Mouse (Mus musculus) kidney, postnatal 10 days (tissue): ENCODE measurements around the gene Cd5.
A peak's percentile ranks its signal among the peaks of the same experiment; 100 is the strongest.

Experiments
- DNase-seq: peaks from one replicate; pipeline ENCODE4 v3.0.0; 2021; ENCODE audit warnings: mixed read lengths

Gene Cd5

GRCm38 (mm10) chr19:10723649-10724048 is 15.2 kb downstream of the Cd5 start:
- no peak for DNase-seq

GRCm38 (mm10) chr19:10723084-10723483 is 15.7 kb downstream of the Cd5 start:
- no peak for DNase-seq

- DNase-seq, result no peak
Measured at GRCm38 (mm10) chr19:10721064-10721463, 17.7 kb downstream of the Cd5 start.

- DNase-seq, result no peak
Measured at GRCm38 (mm10) chr19:10720524-10720923, 18.3 kb downstream of the Cd5 start.

GRCm38 (mm10) chr19:10719751-10720150 is 19.1 kb downstream of the Cd5 start:
- DNase-seq, result no peak

- DNase-seq, result peak; percentile 54
Measured at GRCm38 (mm10) chr19:10718251-10718775, 20.5 kb downstream of the Cd5 start.

- DNase-seq, result no peak
Measured at GRCm38 (mm10) chr19:10715476-10715875, 23.3 kb downstream of the Cd5 start.

GRCm38 (mm10) chr19:10714682-10715475 is 23.9 kb downstream of the Cd5 start:
- peak; percentile 86 for DNase-seq

GRCm38 (mm10) chr19:10714168-10714567 is 24.6 kb downstream of the Cd5 start:
- no peak for DNase-seq

GRCm38 (mm10) chr19:10713551-10713950 is 25.3 kb downstream of the Cd5 start:
- DNase-seq, result no peak

- DNase-seq, result no peak
Measured at GRCm38 (mm10) chr19:10712646-10713045, 26.2 kb downstream of the Cd5 start.

- no peak for DNase-seq
Measured at GRCm38 (mm10) chr19:10712194-10712593, 26.6 kb downstream of the Cd5 start.

GRCm38 (mm10) chr19:10710751-10711150 is 28.1 kb downstream of the Cd5 start:
- DNase-seq, result no peak

GRCm38 (mm10) chr19:10710088-10710511 is 28.7 kb downstream of the Cd5 start:
- peak; percentile 81 for DNase-seq

- DNase-seq, result peak; percentile 97
Measured at GRCm38 (mm10) chr19:10709360-10710087, 29.3 kb downstream of the Cd5 start.

- no peak for DNase-seq
Measured at GRCm38 (mm10) chr19:10708900-10709299, 29.9 kb downstream of the Cd5 start.

- no peak for DNase-seq
Measured at GRCm38 (mm10) chr19:10707881-10708280, 30.9 kb downstream of the Cd5 start.

GRCm38 (mm10) chr19:10707087-10707875 is 31.5 kb downstream of the Cd5 start:
- no peak for DNase-seq

GRCm38 (mm10) chr19:10703470-10703869 is 35.3 kb downstream of the Cd5 start:
- DNase-seq, result no peak

GRCm38 (mm10) chr19:10702125-10702524 is 36.7 kb downstream of the Cd5 start:
- no peak for DNase-seq

- DNase-seq, result no peak
Measured at GRCm38 (mm10) chr19:10701013-10701726, 37.6 kb downstream of the Cd5 start.

- no peak for DNase-seq
Measured at GRCm38 (mm10) chr19:10699851-10700250, 39.0 kb downstream of the Cd5 start.
